Mouse (Mus musculus) embryonic fibroblast, embryonic 13.5 days (primary cell): ENCODE data around the gene Rin2.

ENCODE experiments used
- CTCF ChIP-seq: IDR thresholded peaks from 2 replicates; pipeline ENCODE4 v1.5.1; 2011; ENCODE audit warnings: mild to moderate bottlenecking, control low read depth, low read length, moderate library complexity, borderline replicate concordance; ENCODE audit not compliant: insufficient read depth
- POLR2A ChIP-seq: IDR thresholded peaks from 2 replicates; pipeline ENCODE4 v1.6.1; 2011; ENCODE audit warnings: low read depth, mild to moderate bottlenecking, control low read depth, low read length, moderate library complexity

- TF ChIP-seq CTCF (no peak), POLR2A (no peak)
These were observed 246.1 kb downstream of the Rin2 start for GRCm38 (mm10) chr2:145920941-145921650.
